Mouse (Mus musculus) kidney, embryonic 16.5 days (tissue): Measurements from ENCODE around the gene Rarres2. TPM values are rescaled to one million over a fixed set of nuclear protein-coding genes. Genes with fewer than 3 reads are reported as not detected.
A peak's percentile ranks its signal among the peaks of the same experiment; 100 is the strongest.

ENCODE experiments used
- ATAC-seq: fragments of 200-750 bp; cut with Nextera tagmentation; 2 replicates; pipeline ENCODE4 v1.8.0; 2017; ENCODE audit warnings: moderate TSS enrichment; ENCODE audit not compliant: low FRiP score, low TSS enrichment
- H3K27ac ChIP-seq: fragments of 300-500 bp; sonication (generic); 2 replicates; pipeline ENCODE4 v1.5.1; 2014; ENCODE audit warnings: low read length
- H3K27me3 ChIP-seq: fragments of 300-500 bp; sonication (generic); 2 replicates; pipeline ENCODE4 v1.6.1; 2014; ENCODE audit warnings: low read length, control low read depth, mixed read lengths; ENCODE audit not compliant: insufficient read depth
- H3K36me3 ChIP-seq: fragments of 300-500 bp; sonication (generic); 2 replicates; pipeline ENCODE4 v1.6.1; 2014; ENCODE audit warnings: low read length, control low read depth, mixed read lengths; ENCODE audit not compliant: insufficient read depth
- H3K4me1 ChIP-seq: fragments of 300-500 bp; sonication (generic); 2 replicates; pipeline ENCODE4 v1.6.1; 2014; ENCODE audit warnings: low read length, control low read depth, mixed read lengths; ENCODE audit not compliant: insufficient read depth
- H3K4me2 ChIP-seq: fragments of 300-500 bp; sonication (generic); replicated peaks from 2 replicates; pipeline ENCODE4 v1.6.1; 2014; ENCODE audit warnings: low read depth, low read length
- H3K4me3 ChIP-seq: fragments of 300-500 bp; sonication (generic); 2 replicates; pipeline ENCODE4 v1.5.1; 2014; ENCODE audit warnings: mild to moderate bottlenecking, low read length
- H3K9ac ChIP-seq: fragments of 300-500 bp; sonication (generic); replicated peaks from 2 replicates; pipeline ENCODE4 v1.6.1; 2014; ENCODE audit warnings: low read length
- H3K9me3 ChIP-seq: fragments of 300-500 bp; sonication (generic); 2 replicates; pipeline ENCODE4 v1.6.1; 2016; ENCODE audit warnings: low read length, control low read depth
- WGBS: fragments of 180-500 bp; shearing (Covaris S2); extraction: QIAGEN DNeasy Blood & Tissue Kit; methylation state at CpG from one replicate; pipeline ENCODE4 v1.1.7; 2014; 5-methylcytosine and 5-hydroxymethylcytosine counted together
- polyA plus RNA-seq: library from polyadenylated mRNA; unstranded; fragments of >200 nt; fragmentation: Nextera tagmentation; extraction: Ambion mirVana; gene quantifications from 2 replicates; pipeline ENCODE4 v1.2.1, GENCODE M21; 2015

Gene Rarres2
- 64.5 and 76.1 TPM in 2 replicates for polyA plus RNA-seq

DNA sequence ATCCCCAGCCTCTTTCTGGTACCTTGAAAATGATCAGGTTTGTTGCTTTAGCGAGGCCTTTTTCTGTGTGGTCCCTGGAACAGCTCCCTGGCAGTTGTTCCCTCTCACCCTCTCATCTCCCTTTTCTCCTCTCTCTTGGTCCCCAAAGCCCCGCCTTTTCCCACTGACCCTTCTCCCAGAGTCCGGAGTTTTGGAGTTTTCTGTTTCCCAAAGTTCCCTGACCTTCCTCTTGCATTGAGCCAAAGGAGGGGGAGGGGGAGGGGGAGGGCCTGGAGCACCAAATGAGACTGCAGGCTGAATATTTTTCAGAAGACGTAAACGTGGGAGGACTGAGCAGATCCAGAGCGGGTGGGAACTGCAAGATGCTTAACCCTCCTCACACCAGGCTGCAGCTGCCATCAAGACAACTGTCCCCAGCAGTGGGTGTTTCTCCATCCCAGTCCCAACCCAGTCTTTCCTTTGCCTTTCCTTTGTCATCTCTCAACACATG is at the start of gene Rarres2:
Gene Rarres2, minus strand, starts transcription at position 218 of the 490 bp plus-strand sequence.
- ATAC-seq, result peak; percentile 70; the same call in 1 of the 2 replicates
- peak within 1 kb of the TSS; percentile 89 for H3K27ac ChIP-seq
- 13% methylated on average over 6 of the region's 6 CpGs for WGBS
- peaks cover 36% of the 10 kb centered on the region for H3K4me1 ChIP-seq
- no peaks in the 10 kb centered on the region for H3K9me3 ChIP-seq
- no peaks in the 10 kb centered on the region for H3K36me3 ChIP-seq
- H3K4me3 ChIP-seq, result peak within 1 kb of the TSS; percentile 24
- H3K4me2 ChIP-seq, result peak within 1 kb of the TSS; percentile 37
- no peaks in the 10 kb centered on the region for H3K27me3 ChIP-seq
- H3K9ac ChIP-seq, result peak within 1 kb of the TSS; percentile 45

DNA sequence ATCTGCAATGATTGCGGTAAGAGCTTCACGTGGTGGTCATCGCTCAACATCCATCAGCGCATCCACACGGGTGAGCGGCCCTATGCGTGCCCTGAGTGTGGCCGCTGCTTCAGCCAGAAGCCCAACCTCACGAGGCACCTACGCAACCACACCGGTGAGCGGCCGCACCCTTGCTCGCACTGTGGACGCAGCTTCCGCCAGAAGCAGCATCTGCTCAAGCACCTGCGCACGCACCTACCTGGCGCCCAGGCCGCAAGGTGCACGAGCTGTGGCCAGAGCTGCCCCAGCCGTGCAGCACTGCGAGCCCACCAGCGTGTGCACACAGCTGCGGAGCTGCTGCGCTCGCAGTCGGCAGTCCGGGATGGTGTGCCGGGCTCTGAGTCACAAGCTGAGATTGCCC is 47.4 kb upstream of the Rarres2 start:
- ATAC-seq, result no peak
- WGBS, result 91% methylated on average over 30 of the region's 30 CpGs
- H3K27ac ChIP-seq, result no peak overlapping the region

DNA sequence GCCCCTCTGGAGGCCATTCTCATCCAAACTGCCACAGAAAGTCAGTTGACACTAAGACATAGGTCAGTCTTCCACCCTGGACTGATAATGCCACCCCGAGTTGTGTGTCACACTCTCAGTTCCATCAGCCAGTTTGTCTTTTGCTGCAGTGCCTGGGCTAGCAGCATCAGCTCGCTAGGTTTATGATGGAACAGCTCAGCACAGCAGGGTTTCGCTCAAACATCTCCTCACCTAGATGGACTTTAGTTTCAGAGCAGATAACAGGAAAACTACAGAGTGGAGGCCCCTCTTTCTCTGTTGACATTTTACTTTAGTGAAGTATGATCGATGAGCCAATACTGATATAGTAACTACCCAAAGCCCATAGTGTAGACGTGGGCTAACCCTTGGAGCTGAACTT is 42.2 kb upstream of the Rarres2 start:
- no peak for ATAC-seq
- H3K4me2 ChIP-seq, result no peak overlapping the region
- H3K9me3 ChIP-seq, result no peaks in the 10 kb centered on the region
- no peaks in the 10 kb centered on the region for H3K4me1 ChIP-seq
- H3K9ac ChIP-seq, result no peak overlapping the region
- WGBS, result 96% methylated on average over 5 of the region's 5 CpGs
- no peaks in the 10 kb centered on the region for H3K27me3 ChIP-seq
- H3K4me3 ChIP-seq, result no peak overlapping the region
- H3K36me3 ChIP-seq, result peaks cover 22% of the 10 kb centered on the region
- H3K27ac ChIP-seq, result no peak overlapping the region

More for the DNA sequence above, 47.4 kb upstream of the Rarres2 start:
- Histone ChIP-seq H3K4me2 (no peak overlapping the region), H3K4me3 (no peak overlapping the region), H3K9ac (no peak overlapping the region), H3K9me3 (no peaks in the 10 kb centered on the region), H3K27me3 (no peaks in the 10 kb centered on the region), H3K4me1 (no peaks in the 10 kb centered on the region), H3K36me3 (peaks cover 26% of the 10 kb centered on the region)

DNA sequence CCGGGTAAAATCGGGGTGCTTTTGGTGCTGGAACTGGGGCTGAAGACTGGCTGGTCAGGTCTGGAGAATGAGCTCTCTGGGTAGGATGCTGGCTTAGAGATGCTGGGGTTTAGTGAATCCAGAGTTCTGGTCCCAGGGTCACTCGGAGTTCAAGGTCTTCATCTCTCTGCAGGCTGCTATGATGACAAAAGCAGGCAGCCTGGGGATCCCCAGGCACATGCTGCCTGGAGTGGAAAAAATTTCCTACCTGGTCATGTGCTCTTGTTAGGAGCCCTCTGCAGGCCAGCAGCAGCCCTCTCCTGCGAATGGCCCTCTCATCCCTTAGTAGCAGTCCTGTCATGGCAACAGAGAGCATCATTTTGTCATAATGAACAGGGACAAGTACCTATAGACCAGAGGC is 40.9 kb upstream of the Rarres2 start:
- Histone ChIP-seq H3K27ac (no peak overlapping the region), H3K36me3 (peaks cover 15% of the 10 kb centered on the region), H3K9me3 (no peaks in the 10 kb centered on the region), H3K9ac (no peak overlapping the region), H3K27me3 (no peaks in the 10 kb centered on the region), H3K4me2 (no peak overlapping the region), H3K4me1 (no peaks in the 10 kb centered on the region), H3K4me3 (no peak overlapping the region)
- 87% methylated on average over 4 of the region's 4 CpGs for WGBS
- no peak for ATAC-seq

DNA sequence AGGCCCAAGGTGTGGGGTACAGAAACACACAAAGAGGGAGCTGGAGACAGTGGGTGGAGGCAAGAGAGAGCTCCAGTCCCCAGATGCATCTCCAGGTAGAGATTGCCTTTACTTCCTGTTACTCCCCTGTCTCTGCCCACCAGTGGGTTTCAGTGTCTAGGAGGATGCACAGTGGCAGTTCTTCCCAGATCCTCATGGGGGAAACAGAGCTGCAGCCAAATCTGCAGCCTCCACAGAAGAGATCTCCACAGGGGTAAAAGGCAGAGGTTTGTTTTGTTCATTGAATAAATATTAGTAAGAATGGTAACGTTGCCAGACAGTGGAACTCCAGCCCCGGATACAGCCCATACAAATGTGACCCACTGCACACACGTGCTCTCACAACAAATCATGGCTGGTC is 38.1 kb upstream of the Rarres2 start:
- Histone ChIP-seq H3K9me3 (no peaks in the 10 kb centered on the region), H3K9ac (no peak overlapping the region), H3K4me2 (no peak overlapping the region), H3K4me1 (no peaks in the 10 kb centered on the region), H3K4me3 (no peak overlapping the region), H3K36me3 (peaks cover 12% of the 10 kb centered on the region), H3K27me3 (no peaks in the 10 kb centered on the region), H3K27ac (no peak overlapping the region)
- 87% methylated on average over 3 of the region's 3 CpGs for WGBS
- no peak for ATAC-seq

DNA sequence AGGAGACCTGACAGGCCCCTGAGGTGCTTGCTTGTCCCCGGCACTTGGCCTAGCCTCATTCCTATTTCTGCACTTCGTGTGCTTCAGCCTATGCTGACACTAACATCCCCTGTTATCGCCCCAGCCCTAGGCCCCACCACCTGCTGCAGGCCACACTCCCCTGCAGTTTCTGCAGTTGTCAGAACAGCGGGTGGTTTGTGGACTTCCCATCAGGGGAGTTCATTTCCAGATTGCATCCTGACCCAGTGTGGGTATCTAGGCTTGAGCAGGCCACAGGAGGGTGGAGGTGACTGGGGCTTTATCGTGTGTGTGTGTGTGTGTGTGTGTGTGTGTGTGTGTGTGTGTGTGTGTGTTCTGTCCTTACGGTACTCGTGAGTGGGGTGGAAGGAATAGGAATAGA is 36.9 kb upstream of the Rarres2 start:
- H3K27me3 ChIP-seq, result no peaks in the 10 kb centered on the region
- H3K4me2 ChIP-seq, result no peak overlapping the region
- H3K36me3 ChIP-seq, result peaks cover 9% of the 10 kb centered on the region
- H3K9me3 ChIP-seq, result no peaks in the 10 kb centered on the region
- no peaks in the 10 kb centered on the region for H3K4me1 ChIP-seq
- WGBS, result 62% methylated on average over 7 of the region's 7 CpGs
- no peak overlapping the region for H3K27ac ChIP-seq
- no peak overlapping the region for H3K4me3 ChIP-seq
- H3K9ac ChIP-seq, result no peak overlapping the region
- no peak for ATAC-seq

DNA sequence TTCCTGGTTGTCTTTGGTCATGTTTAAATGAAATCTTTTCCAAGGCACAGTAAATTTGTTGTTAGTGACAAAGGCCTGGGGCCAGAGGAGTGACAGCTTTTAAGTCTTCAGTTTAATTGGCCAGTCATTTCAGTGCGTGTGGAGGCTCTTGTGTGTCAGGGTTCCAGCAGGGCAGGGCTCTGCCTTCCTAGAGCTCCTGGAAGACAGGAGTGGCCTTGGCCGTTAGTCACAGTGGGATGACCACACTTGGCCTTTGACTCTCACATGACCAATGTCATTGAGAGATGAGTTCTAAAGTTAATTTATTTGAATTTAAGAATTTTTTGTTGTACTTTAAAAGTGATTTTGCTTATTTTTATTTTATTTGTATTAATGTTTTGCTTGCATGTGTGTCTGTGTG is 35.5 kb upstream of the Rarres2 start:
- Histone ChIP-seq H3K9me3 (no peaks in the 10 kb centered on the region), H3K4me1 (no peaks in the 10 kb centered on the region), H3K4me3 (no peak overlapping the region), H3K4me2 (no peak overlapping the region), H3K9ac (no peak overlapping the region), H3K36me3 (no peaks in the 10 kb centered on the region), H3K27ac (no peak overlapping the region), H3K27me3 (no peaks in the 10 kb centered on the region)
- 32% methylated on average over 2 of the region's 2 CpGs for WGBS
- no peak for ATAC-seq

DNA sequence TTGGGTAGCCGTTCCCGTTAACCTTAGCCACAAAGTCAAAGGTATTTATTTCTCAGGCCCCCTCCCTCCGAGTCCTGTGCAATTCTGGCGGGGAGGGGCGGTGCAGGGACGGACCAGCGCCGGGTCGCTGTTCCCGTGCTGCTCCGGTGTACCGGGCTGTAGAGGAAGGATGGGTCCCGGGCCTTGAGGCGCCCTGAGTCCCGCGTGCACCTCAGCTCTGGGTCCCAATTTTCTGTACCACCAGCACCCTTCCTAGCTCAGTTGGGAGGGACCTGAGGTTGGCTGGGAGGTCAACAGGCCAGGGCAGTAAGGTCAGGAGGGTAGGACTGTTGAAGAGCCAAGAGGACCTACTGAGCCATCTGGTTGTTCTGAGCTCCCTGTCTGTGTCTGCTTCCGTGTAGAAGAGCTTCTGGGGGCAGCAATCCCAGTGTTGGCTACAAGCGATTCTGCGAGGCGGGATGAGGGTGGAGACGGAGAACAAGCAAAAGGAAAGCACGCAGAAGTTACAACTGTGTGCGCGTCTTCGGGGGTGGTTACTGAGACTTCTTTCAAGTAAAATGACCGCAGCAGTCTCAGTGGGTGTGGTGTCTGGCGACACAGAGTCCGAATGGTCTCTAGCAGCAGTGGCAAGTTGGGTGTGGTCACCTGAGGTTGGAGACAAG is 29.6 kb upstream of the Rarres2 start:
- Histone ChIP-seq H3K9me3 (peaks cover 10% of the 10 kb centered on the region), H3K36me3 (peaks cover 34% of the 10 kb centered on the region), H3K4me2 (peak overlapping the region; percentile 79), H3K27ac (peak overlapping the region; percentile 76), H3K27me3 (no peaks in the 10 kb centered on the region), H3K4me1 (peaks cover 15% of the 10 kb centered on the region), H3K9ac (peak overlapping the region; percentile 89), H3K4me3 (peak overlapping the region; percentile 87)
- ATAC-seq, result peak; percentile 78
- WGBS, result under 1% methylated on average over 28 of the region's 28 CpGs

DNA sequence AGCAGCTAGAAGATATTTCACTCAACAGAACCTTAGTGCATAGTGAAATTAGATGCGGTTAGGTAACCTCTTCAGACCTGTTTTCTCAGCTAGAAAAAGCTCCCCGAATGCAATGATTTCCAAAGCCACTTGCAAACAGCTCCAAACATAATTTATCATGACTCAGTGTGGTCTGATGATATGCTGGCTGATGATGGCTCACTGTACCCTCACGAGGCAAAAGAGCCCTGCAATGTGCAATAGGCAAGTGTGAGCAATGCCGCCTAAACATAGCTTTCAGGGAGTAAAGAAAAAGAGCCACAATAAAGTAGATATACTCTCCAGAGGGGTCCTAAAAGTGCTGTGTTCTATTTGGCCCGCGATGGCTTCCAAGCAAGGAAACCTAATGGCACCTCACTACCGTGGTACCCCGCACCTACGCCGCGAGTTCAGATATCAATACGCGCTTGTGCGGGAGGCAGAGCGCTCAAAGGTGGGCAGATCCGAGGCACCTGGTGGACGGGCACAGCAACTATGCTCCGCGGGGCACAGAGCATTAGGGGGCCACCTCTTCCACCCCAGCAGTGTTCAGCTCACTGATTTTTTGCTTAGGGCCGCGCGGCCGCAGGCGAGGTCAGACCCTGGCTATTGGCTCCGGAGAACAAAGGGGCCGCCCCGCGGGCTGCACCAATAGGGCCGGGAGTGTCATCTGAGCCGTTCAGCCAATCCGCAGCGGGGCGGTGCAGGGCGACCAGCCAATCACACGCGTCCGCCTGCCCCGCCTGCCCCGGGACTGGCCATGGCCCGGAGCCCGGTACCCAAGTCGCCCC is 28.9 kb upstream of the Rarres2 start, which contains the start of gene Zfp775:
Gene Zfp775, plus strand, starts transcription at position 793 of the 809 bp plus-strand sequence.
- Histone ChIP-seq H3K36me3 (peaks cover 41% of the 10 kb centered on the region), H3K9ac (peak within 1 kb of the TSS; percentile 89), H3K4me1 (peaks cover 15% of the 10 kb centered on the region), H3K27ac (peak within 1 kb of the TSS; percentile 89), H3K4me3 (peak within 1 kb of the TSS; percentile 87), H3K27me3 (no peaks in the 10 kb centered on the region), H3K4me2 (peak within 1 kb of the TSS; percentile 79), H3K9me3 (peaks cover 17% of the 10 kb centered on the region)
- ATAC-seq, result peak; percentile 99
- 3% methylated on average over 42 of the region's 42 CpGs for WGBS

DNA sequence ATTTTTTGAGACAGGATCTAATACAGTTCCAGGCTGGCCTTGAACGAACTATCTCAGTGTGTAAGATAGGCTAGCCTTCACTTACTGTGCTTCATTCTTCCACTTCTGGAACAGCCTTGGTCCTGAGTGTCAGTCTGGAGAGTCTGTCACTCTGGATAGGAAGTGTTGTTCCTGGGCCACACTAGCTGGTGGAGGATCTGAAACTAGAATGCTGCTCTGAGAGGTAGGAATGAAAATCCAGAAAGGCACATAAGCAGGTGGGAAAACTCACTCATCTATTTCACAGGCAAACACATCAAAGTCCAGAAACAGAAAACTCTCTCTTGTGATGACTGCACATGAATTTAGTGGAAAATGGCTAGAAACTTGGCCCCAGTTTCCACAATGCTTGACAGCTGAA is 28.0 kb upstream of the Rarres2 start:
- Histone ChIP-seq H3K4me1 (peaks cover 15% of the 10 kb centered on the region), H3K9me3 (peaks cover 24% of the 10 kb centered on the region), H3K4me2 (no peak overlapping the region), H3K36me3 (peaks cover 50% of the 10 kb centered on the region), H3K9ac (no peak overlapping the region; the same call in 1 of the 2 replicates), H3K4me3 (no peak overlapping the region), H3K27ac (no peak overlapping the region), H3K27me3 (no peaks in the 10 kb centered on the region)
- ATAC-seq, result no peak
- WGBS, result 82% methylated on average over 1 of the region's 1 CpGs
